Mouse (Mus musculus): ENCODE measurements at regions not wholly inside any gene's neighbourhood (a gene's known extent, or its start where the extent isn't known, plus 50 kb on each side); places are given as distances from the start of the nearest gene placed in this dataset.

DNA sequence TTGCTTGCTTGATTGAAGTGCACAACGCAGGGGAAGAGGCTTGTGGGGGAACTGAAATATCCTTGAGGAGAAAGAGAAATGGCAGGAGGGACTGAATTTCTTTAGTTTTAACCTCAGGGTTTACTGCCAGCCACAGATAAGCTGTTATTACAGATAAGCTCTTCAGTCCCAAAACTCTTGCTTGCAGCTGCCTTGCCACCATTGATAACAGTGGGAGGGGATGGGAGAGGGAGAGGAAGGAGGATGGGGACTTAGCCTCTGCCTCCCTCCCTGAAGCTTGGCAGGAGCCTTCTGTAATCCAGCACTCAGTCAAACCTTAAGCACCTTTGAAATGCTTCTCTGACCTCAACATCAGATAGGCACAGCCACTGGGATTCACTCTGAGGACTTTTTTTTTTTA lies 471.4 kb upstream of the Lsamp start:
- ChIA-PET POLR2A (no interaction called here), CTCF (no interaction called here)
- ATAC-seq (no peak), DNase-seq (ENCODE audit: low read depth, low spot score) (no peak)
- no peak for TF ChIP-seq CTCF (IDR thresholded peaks at IDR 0.05)
- H3K27me3 ChIP-seq = no peaks in the 10 kb centered on the region
- in situ Hi-C loops (cut with MboI; ENCODE audit: low pct_unique_long_range_greater_than_20kb) = no loop called here

DNA sequence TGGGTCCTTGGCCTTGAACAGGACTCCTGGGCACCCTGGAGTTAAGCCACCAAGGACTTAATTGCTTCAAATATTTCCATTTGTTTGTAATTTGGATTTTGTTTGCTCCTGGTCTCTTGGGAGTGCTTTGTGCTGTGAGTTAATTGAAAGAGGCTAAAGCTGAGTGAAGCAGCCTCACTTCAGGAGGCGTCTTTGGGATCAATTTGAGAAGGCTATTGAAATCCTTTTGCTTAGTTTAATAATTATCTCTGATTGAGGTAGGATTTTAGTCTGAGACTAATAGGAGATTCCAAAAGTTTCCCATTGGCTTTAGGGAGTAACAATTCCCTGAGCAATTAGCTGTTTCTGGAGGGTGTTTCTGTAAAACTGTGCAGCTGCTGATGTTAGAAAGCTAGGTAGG lies 470.5 kb upstream of the Lsamp start:
- TF ChIP-seq CTCF (IDR thresholded peaks at IDR 0.05) = no peak
- in situ Hi-C loops (cut with MboI; ENCODE audit: low pct_unique_long_range_greater_than_20kb) = no loop called here
- CTCF ChIA-PET = no interaction called here

DNA sequence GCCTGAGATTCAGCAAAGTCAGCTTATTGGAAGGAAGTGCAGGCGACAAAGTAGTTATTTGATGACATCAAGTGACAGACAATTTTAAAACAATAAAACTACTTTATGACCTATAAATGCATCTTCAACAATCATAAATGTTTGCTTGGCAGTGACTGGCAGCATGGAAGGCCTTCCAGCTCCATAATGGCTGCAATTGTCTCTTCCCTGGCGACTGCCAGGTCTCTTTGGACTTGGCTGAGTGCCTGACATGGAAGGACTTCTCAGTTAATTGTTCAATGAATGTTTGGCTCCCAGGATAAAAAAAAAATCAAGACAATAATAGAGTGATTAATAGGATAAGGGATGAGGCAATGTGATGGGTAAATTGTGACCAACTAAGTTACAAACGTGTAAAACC lies 453.1 kb upstream of the Lsamp start:
- CTCF ChIA-PET = no interaction called here
- no peak for TF ChIP-seq CTCF (IDR thresholded peaks at IDR 0.05)
- POLR2A ChIA-PET = no interaction called here
- ATAC-seq (no peak), DNase-seq (ENCODE audit: low read depth, low spot score) (no peak)
- H3K27me3 ChIP-seq = peaks cover 5% of the 10 kb centered on the region
- in situ Hi-C loops (cut with MboI; ENCODE audit: low pct_unique_long_range_greater_than_20kb) = no loop called here

More for the DNA sequence above, 470.5 kb upstream of the Lsamp start:
- H3K27me3 ChIP-seq = no peaks in the 10 kb centered on the region
- POLR2A ChIA-PET = no interaction called here
- ATAC-seq (no peak), DNase-seq (ENCODE audit: low read depth, low spot score) (no peak)

DNA sequence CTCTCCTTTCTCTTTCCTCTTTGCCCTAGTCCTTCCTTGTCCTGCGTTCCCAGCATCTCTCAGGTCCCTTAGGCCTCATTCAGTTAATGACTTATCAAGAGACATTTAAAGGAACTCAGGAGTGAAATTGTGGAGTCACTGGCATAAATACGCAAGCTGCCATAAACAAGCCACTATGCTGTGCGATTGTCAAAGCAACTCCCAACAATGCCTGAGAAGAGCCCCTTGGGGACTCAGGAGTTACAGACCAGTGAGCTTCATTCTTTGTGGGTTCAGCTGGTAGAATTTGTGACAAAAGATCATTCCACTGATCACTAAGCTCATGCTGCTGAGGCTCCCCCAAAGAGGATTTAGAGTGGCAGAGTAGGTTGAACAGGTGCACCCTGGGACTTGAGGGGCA lies 451.4 kb upstream of the Lsamp start:
- CTCF ChIA-PET = interaction anchor here (1.6 kb wide), 1 partner anchor 8 kb away, joined by 4 read pairs; no protein-coding TSS in a partner anchor

DNA sequence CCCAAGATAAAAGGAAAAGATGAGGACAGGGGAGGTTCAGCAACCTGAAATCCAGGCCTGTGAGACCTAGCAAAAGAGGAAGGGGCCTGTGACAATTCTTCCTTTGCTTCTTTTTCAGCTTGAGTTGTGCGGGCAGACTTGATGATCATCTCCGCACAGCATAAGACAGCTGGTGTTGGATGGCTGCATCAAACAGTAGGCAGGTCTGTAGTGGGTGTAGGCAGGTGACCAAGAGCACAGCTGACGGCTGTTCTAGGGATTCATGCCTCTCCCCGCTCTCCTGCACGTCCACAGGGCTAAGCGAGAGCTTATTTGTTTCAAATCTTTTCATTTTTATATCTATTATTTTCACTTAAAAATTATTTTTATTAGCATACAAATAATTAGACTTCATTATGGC lies 450.8 kb upstream of the Lsamp start:
- ATAC-seq = no peak
- DNase-seq (ENCODE audit: low read depth, low spot score) = no peak
- TF ChIP-seq CTCF (IDR thresholded peaks at IDR 0.05) = no peak
- ChIA-PET CTCF (no interaction called here), POLR2A (no interaction called here)
- peaks cover 5% of the 10 kb centered on the region for H3K27me3 ChIP-seq
- in situ Hi-C loops (cut with MboI; ENCODE audit: low pct_unique_long_range_greater_than_20kb) = no loop called here

More for the DNA sequence above, 451.4 kb upstream of the Lsamp start:
- no peak for ATAC-seq
- no peak for TF ChIP-seq CTCF (IDR thresholded peaks at IDR 0.05)
- in situ Hi-C loops (cut with MboI; ENCODE audit: low pct_unique_long_range_greater_than_20kb) = no loop called here
- DNase-seq (ENCODE audit: low read depth, low spot score) = no peak
- peaks cover 5% of the 10 kb centered on the region for H3K27me3 ChIP-seq
- POLR2A ChIA-PET = no interaction called here

DNA sequence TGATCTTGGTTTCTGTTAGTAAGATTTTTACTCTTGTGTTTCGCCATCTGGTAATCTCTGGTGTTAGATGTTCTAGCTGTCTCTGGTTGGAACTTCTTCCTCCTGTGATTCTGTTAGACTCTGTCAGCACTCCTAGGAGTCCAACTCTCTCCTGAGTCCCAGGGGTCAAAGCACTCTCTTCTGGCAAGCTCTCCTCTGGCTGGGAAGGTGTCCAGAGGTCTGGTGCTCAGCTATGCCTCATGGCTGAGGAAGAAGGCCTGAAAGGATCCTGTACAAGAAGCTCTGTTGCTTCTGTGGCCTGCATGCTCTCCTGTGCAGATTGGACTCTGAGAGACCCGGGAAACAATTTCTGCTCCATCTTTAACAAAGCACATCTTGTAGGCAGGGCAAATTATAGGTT lies 430.8 kb upstream of the Lsamp start:
- CTCF ChIA-PET = interaction anchor here (1.0 to 1.7 kb wide), 2 partner anchors 16 to 27 kb away, joined by 3 to 4 read pairs; no protein-coding TSS in a partner anchor

DNA sequence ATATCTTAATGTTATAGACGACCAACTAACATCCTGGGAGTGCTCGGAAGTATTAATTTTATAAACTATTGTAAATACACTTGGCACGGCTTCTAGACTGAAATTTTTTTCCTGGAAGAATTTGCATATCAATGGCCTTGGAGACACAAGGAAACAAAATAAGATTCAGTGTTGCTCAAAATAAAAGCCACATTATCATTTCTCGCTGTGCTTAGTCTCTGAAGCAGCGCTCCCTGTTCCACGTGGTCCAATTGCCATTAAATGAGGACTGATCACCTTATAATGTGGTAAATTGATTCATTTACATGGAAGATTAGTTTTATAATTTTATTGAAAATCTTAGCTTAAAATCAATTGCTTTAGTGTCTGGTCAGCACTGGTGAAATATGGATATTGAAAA lies 407.5 kb upstream of the Lsamp start:
- ATAC-seq (no peak), DNase-seq (ENCODE audit: low read depth, low spot score) (no peak)
- POLR2A ChIA-PET = no interaction called here
- in situ Hi-C loops (cut with MboI; ENCODE audit: low pct_unique_long_range_greater_than_20kb) = no loop called here
- H3K27me3 ChIP-seq = peaks cover 6% of the 10 kb centered on the region
- CTCF ChIA-PET = no interaction called here
- no peak for TF ChIP-seq CTCF (IDR thresholded peaks at IDR 0.05)

More for the DNA sequence above, 430.8 kb upstream of the Lsamp start:
- H3K27me3 ChIP-seq = no peaks in the 10 kb centered on the region
- POLR2A ChIA-PET = no interaction called here
- in situ Hi-C loops (cut with MboI; ENCODE audit: low pct_unique_long_range_greater_than_20kb) = no loop called here
- ATAC-seq (no peak), DNase-seq (ENCODE audit: low read depth, low spot score) (no peak)
- no peak for TF ChIP-seq CTCF (IDR thresholded peaks at IDR 0.05)

DNA sequence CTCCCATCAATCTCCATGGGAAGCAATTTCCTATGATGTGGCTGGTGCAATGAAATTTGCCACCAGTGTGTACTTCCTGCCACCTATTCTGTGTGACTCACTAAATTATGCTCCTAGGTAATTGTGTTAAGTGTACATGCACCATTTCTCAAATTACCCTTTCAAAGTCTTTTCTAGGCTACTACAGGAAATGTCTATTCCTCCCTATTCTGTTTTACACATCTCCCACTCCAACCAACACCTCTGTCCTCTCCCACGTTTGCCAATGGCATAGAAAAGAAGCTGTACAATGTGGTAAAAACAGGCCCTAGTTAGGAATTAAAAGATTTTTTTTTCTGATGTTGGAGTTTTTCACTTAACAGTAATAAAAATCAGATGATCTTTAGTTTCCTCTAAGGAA lies 404.5 kb upstream of the Lsamp start:
- peaks cover 6% of the 10 kb centered on the region for H3K27me3 ChIP-seq
- no peak for TF ChIP-seq CTCF (IDR thresholded peaks at IDR 0.05)
- ATAC-seq (no peak), DNase-seq (ENCODE audit: low read depth, low spot score) (no peak)
- ChIA-PET CTCF (no interaction called here), POLR2A (no interaction called here)
- in situ Hi-C loops (cut with MboI; ENCODE audit: low pct_unique_long_range_greater_than_20kb) = no loop called here
